Mouse (Mus musculus) T-cell, adult 66 days (primary cell): ENCODE results near the gene Gm10260. TPM values are rescaled to one million over a fixed set of nuclear protein-coding genes. Genes with fewer than 3 reads are reported as not detected.

Source experiments
- total RNA-seq, 2 experiments: library from RNA; stranded (reverse); gene quantifications; 3 replicates in 1 of 2; 4 replicates in 1 of 2; pipeline ENCODE4 v1.2.4; 2023

Gene Gm10260
- total RNA-seq: 100 to 1,000 TPM; 561 to 599 TPM

GRCm38 (mm10) chr13:97760532-97760931 is at the start of gene Gm10260:
Gene Gm10260, minus strand, starts transcription at chr13:97760632.

